Mouse (Mus musculus) effector memory CD4-positive, alpha-beta T cell, adult 5 months (primary cell): ENCODE data around the gene Gm20741. TPM values are rescaled to one million over a fixed set of nuclear protein-coding genes. Genes with fewer than 3 reads are reported as not detected.

Source experiments
- polyA plus RNA-seq: library from polyadenylated mRNA; unstranded; fragments of 100-300 nt; shearing (Covaris generic); gene quantifications from one replicate; pipeline ENCODE4 v1.2.1, GENCODE M21; 2017

Gene Gm20741
- not detected for polyA plus RNA-seq

GRCm38 (mm10) chr16:88811827-88812226, at the start of gene Gm20741:
TSS of gene Gm20741 (minus strand) at chr16:88812220.

GRCm38 (mm10) chr16:88826095-88826652, 14.2 kb upstream of the Gm20741 start, which contains the start of gene Krtap14:
TSS of gene Krtap14 (minus strand) at chr16:88826145.

GRCm38 (mm10) chr16:88820066-88820465, 8.0 kb upstream of the Gm20741 start, which contains the start of gene Krtap15:
TSS of gene Krtap15 (plus strand) at chr16:88820215.

GRCm38 (mm10) chr16:88777596-88777995, 34.4 kb downstream of the Gm20741 start, which contains the start of gene Gm5965:
TSS of gene Gm5965 (plus strand) at chr16:88777896.

GRCm38 (mm10) chr16:88774106-88774505, 37.9 kb downstream of the Gm20741 start, which contains the start of gene 2310057N15Rik:
TSS of gene 2310057N15Rik (minus strand) at chr16:88774206.

Other genes with a start within 250 kb of the Gm20741 start
- gene Cldn8, start 249.0 kb downstream of the Gm20741 start, polyA plus RNA-seq, result 0.16 TPM
- not detected for gene Krtap24-1, start 199.9 kb downstream of the Gm20741 start, polyA plus RNA-seq
- gene 2310079G19Rik, start 184.6 kb downstream of the Gm20741 start, polyA plus RNA-seq, result not detected
- not detected for gene Krtap26-1, start 164.4 kb downstream of the Gm20741 start, polyA plus RNA-seq
- not detected for gene Krtap27-1, start 140.5 kb downstream of the Gm20741 start, polyA plus RNA-seq
- gene 2310061N02Rik, start 104.3 kb downstream of the Gm20741 start, polyA plus RNA-seq, result not detected
- not detected for gene Krtap13-1, start 83.4 kb downstream of the Gm20741 start, polyA plus RNA-seq
- gene Krtap13, start 60.6 kb downstream of the Gm20741 start, polyA plus RNA-seq, result not detected
- gene 2310034C09Rik, start 53.4 kb downstream of the Gm20741 start, polyA plus RNA-seq, result not detected
- gene 2310057N15Rik, start 38.0 kb downstream of the Gm20741 start, polyA plus RNA-seq, result not detected
- not detected for gene Gm5965, start 34.3 kb downstream of the Gm20741 start, polyA plus RNA-seq
- not detected for gene Krtap15, start 8.0 kb upstream of the Gm20741 start, polyA plus RNA-seq
- gene Krtap14, start 13.9 kb upstream of the Gm20741 start, polyA plus RNA-seq, result not detected
- not detected for gene Krtap19-1, start 57.2 kb upstream of the Gm20741 start, polyA plus RNA-seq
- not detected for gene Krtap19-2, start 62.0 kb upstream of the Gm20741 start, polyA plus RNA-seq
- not detected for gene Krtap19-3, start 65.8 kb upstream of the Gm20741 start, polyA plus RNA-seq
- gene Krtap19-4, start 72.9 kb upstream of the Gm20741 start, polyA plus RNA-seq, result not detected
- gene Krtap19-5, start 84.2 kb upstream of the Gm20741 start, polyA plus RNA-seq, result not detected
- gene Krtap19-9b, start 120.0 kb upstream of the Gm20741 start, polyA plus RNA-seq, result not detected
- gene Krtap16-3, start 150.7 kb upstream of the Gm20741 start, polyA plus RNA-seq, result not detected
- gene Krtap22-2, start 198.5 kb upstream of the Gm20741 start, polyA plus RNA-seq, result not detected
- gene Gm10229, start 203.1 kb upstream of the Gm20741 start, polyA plus RNA-seq, result not detected
- not detected for gene Krtap6-1, start 219.5 kb upstream of the Gm20741 start, polyA plus RNA-seq
- gene Gm10228, start 229.3 kb upstream of the Gm20741 start, polyA plus RNA-seq, result not detected
- gene Krtap6-5, start 235.7 kb upstream of the Gm20741 start, polyA plus RNA-seq, result not detected